Comparison of ENCODE assay signal across 28 mouse cellular contexts in the genomic region with DNA sequence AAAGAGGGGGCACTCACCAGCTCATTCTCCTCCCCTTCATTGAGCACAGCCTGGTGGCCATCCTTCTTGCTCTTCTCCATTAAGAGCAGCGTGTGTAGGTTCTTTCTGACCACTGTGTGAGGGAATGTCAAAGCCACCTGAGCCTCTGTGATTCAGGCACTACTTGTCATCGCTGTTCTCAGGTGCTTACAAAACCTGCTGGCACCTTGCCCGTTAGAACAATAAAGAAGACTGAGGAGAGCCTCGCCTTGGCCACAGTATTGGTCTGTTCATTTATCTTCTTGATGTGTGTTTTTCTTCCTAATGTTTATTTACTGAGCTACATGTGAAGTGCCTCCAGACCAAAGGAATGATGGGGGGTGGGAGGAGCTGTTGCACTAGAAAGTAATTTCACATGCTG. TPM values are rescaled to one million over a fixed set of nuclear protein-coding genes. Genes with fewer than 3 reads are reported as not detected.
DNase-seq lines count a peak whose midpoint lies in the region; ATAC-seq and TF ChIP-seq lines count a peak whose summit lies in the region.
"Had no signal": no experiment of that assay in that cellular context is flagged by ENCODE, and none has a peak within 500 bp of the region (broad histone marks: within the 10 kb centered on the region; RNA-seq: fewer than 3 reads in every experiment).

A gene (minus strand): TSS at position 275 of the 400 bp plus-strand sequence.

- no peak within 1 kb of the TSS for H3K4me3 ChIP-seq in hindbrain, postnatal 0 days (ENCODE audit: low read length)
- no peak within 1 kb of the TSS for H3K4me3 ChIP-seq in hindbrain, embryonic 16.5 days (ENCODE audit: low read length)
- H3K4me3 ChIP-seq: forebrain, embryonic 12.5 days; heart, embryonic 15.5 days; limb, embryonic 10.5 days; megakaryocyte, embryonic 14.5 days; midbrain, embryonic 15.5 days; myocyte had no signal

- WGBS in hindbrain, postnatal 0 days: 83% methylated on average over 4 of the region's 4 CpGs
- WGBS in hindbrain, embryonic 16.5 days: 71% methylated on average over 4 of the region's 4 CpGs

- H3K9ac ChIP-seq in hindbrain, postnatal 0 days (replicated peaks; ENCODE audit: low read length): no peak within 1 kb of the TSS
- H3K9ac ChIP-seq in hindbrain, embryonic 16.5 days (ENCODE audit: low read depth, low read length): no peak within 1 kb of the TSS
- H3K9ac ChIP-seq: forebrain, embryonic 12.5 days; heart, embryonic 15.5 days; liver, postnatal 0 days; midbrain, embryonic 15.5 days had no signal

- no peak within 1 kb of the TSS for H3K4me2 ChIP-seq in hindbrain, postnatal 0 days (ENCODE audit: low read depth, low read length)
- H3K4me2 ChIP-seq in hindbrain, embryonic 16.5 days (ENCODE audit: low read length): no peak within 1 kb of the TSS
- H3K4me2 ChIP-seq: forebrain, embryonic 12.5 days; heart, embryonic 15.5 days; midbrain, embryonic 15.5 days had no signal

- no peak for ATAC-seq in hindbrain, postnatal 0 days
- ATAC-seq in hindbrain, embryonic 16.5 days: no peak
- ATAC-seq: liver, postnatal 0 days; midbrain, embryonic 15.5 days had no signal

- TF ChIP-seq CTCF in hindbrain, postnatal 0 days (IDR thresholded peaks at IDR 0.05; ENCODE audit: low read depth): no peak

- no peaks in the 10 kb centered on the region for H3K9me3 ChIP-seq in hindbrain, postnatal 0 days (ENCODE audit: low read length)
- H3K9me3 ChIP-seq in hindbrain, embryonic 16.5 days (ENCODE audit: control insufficient read depth, low read length): no peaks in the 10 kb centered on the region
- H3K9me3 ChIP-seq: forebrain, embryonic 12.5 days; heart, embryonic 15.5 days; limb, embryonic 10.5 days; midbrain, embryonic 15.5 days had no signal

- H3K36me3 ChIP-seq in hindbrain, postnatal 0 days (ENCODE audit: insufficient read depth, low read length): no peaks in the 10 kb centered on the region
- H3K36me3 ChIP-seq in hindbrain, embryonic 16.5 days (ENCODE audit: control insufficient read depth, insufficient read depth, low read length): no peaks in the 10 kb centered on the region
- H3K36me3 ChIP-seq: forebrain, embryonic 12.5 days; heart, embryonic 15.5 days; limb, embryonic 10.5 days; midbrain, embryonic 15.5 days had no signal

- peak; percentile 5 for DNase-seq in hindbrain, postnatal 0 days (ENCODE audit: low spot score)
- DNase-seq in left cerebral cortex, adult 8-10 months (ENCODE audit: low spot score in 2 of 2): no peak
- no peak for DNase-seq in left cerebral cortex, adult 18-20 months (ENCODE audit: low spot score in 2 of 2)
- peak; percentile 6 for DNase-seq in gonadal fat pad, adult 2 months (ENCODE audit: low read depth)
- peak; percentile 12 for DNase-seq in lung, postnatal 10 days
- DNase-seq in thymus, postnatal 0 days (ENCODE audit: low spot score): no peak
- no peak for DNase-seq in adrenal gland, postnatal 36 days
- DNase-seq: cerebellum, adult 2 months; cerebellum, postnatal 36 days; gastrocnemius, postnatal 25 days; kidney, adult 11 months; liver, postnatal 0 days; right cerebral cortex, postnatal 14 days had no signal

- no peaks in the 10 kb centered on the region for H3K4me1 ChIP-seq in hindbrain, postnatal 0 days (ENCODE audit: insufficient read depth, low read length)
- no peaks in the 10 kb centered on the region for H3K4me1 ChIP-seq in hindbrain, embryonic 16.5 days (ENCODE audit: control insufficient read depth, insufficient read depth, low read depth, low read length)
- H3K4me1 ChIP-seq: forebrain, embryonic 12.5 days; heart, embryonic 15.5 days; limb, embryonic 10.5 days; megakaryocyte, embryonic 14.5 days; midbrain, embryonic 15.5 days had no signal

- no peak within 1 kb of the TSS for H3K27ac ChIP-seq in hindbrain, postnatal 0 days
- H3K27ac ChIP-seq in hindbrain, embryonic 16.5 days (ENCODE audit: low read depth, low read length): no peak within 1 kb of the TSS
- H3K27ac ChIP-seq: forebrain, embryonic 12.5 days; heart, embryonic 15.5 days; kidney, postnatal 0 days; limb, embryonic 10.5 days; midbrain, embryonic 15.5 days had no signal

- no peaks in the 10 kb centered on the region for H3K27me3 ChIP-seq in hindbrain, postnatal 0 days (ENCODE audit: insufficient read depth, low read length)
- H3K27me3 ChIP-seq in hindbrain, embryonic 16.5 days (replicated peaks; ENCODE audit: control insufficient read depth, insufficient read depth, low read length): no peaks in the 10 kb centered on the region
- H3K27me3 ChIP-seq: CH12.LX; forebrain, embryonic 12.5 days; heart, embryonic 15.5 days; megakaryocyte, embryonic 14.5 days; midbrain, embryonic 15.5 days had no signal

RNA-seq across cellular contexts. Expression of the gene that starts here (rescaled TPM):
- total RNA-seq in hindbrain, postnatal 0 days (2014; rRNA removed): 5.6 and 8.7 TPM in 2 replicates
- 6.4 and 6.6 TPM in 2 replicates for polyA plus RNA-seq in hindbrain, postnatal 0 days (2015; fragmentation: Nextera tagmentation; extraction: Ambion mirVana)
- 4.2 and 4.4 TPM in 2 replicates for polyA plus RNA-seq in hindbrain, embryonic 16.5 days (2015; fragmentation: Nextera tagmentation; extraction: Ambion mirVana)
- 10 to 100 TPM in 3 of 4 experiments, 1 to 10 TPM in 1; 9.9 to 13.5 (median 11.5) TPM for total RNA-seq in left cerebral cortex, adult 8-10 months (2022)
- total RNA-seq in left cerebral cortex, adult 18-20 months (2021): 1 to 10 TPM; 8.4 to 8.5 TPM
- 0.04 and 0.05 TPM in 2 replicates for polyA plus RNA-seq in gonadal fat pad, adult 2 months (2012; rRNA removed)
- polyA plus RNA-seq in thymus, postnatal 0 days (2015; fragmentation: Nextera tagmentation; extraction: Ambion mirVana): not detected in 2 replicates
- total RNA-seq in adrenal gland, postnatal 36 days (2021): not detected
- total RNA-seq: CH12.LX; heart, adult 8-10 months; hematopoietic stem cell, adult 5-6 weeks; liver, adult 2 months; MEL had no signal
- polyA plus RNA-seq: forebrain, embryonic 12.5 days; heart, embryonic 15.5 days; kidney, postnatal 0 days; liver, adult 2 months; spleen, adult 2 months; stomach, embryonic 14.5 days had no signal

Comparison
In these comparisons a context has a peak if more than half of its experiments do, and no peak if none do; other contexts are left out.
1. Peak in DNase-seq in gonadal fat pad, adult 2 months; RNA of the gene not detected or under 1 TPM.
2. DNase-seq: peak in hindbrain, postnatal 0 days (single experiment) and lung, postnatal 10 days (single experiment); none in left cerebral cortex, adult 8-10 months (0 of 2), left cerebral cortex, adult 18-20 months (0 of 2), thymus, postnatal 0 days (single experiment) and adrenal gland, postnatal 36 days (0 of 2).